Mouse (Mus musculus) retina, postnatal 7 days (tissue): ENCODE measurements at regions not wholly inside any gene's neighbourhood (a gene's known extent, or its start where the extent isn't known, plus 50 kb on each side); places are given as distances from the start of the nearest gene placed in this dataset.

ENCODE experiments used
- DNase-seq: peaks from one replicate; pipeline ENCODE4 v3.0.0-alpha.2; 2012; ENCODE audit warnings: low read depth, low spot score

- no peak for DNase-seq
Observed at GRCm38 (mm10) chr6:143536525-143537293, 369.7 kb downstream of the Etnk1 start.

GRCm38 (mm10) chr6:143547406-143547903 lies 380.4 kb downstream of the Etnk1 start:
- DNase-seq, result no peak

GRCm38 (mm10) chr6:143554946-143555345 lies 387.9 kb downstream of the Etnk1 start:
- no peak for DNase-seq

GRCm38 (mm10) chr6:143558046-143558884 lies 391.2 kb downstream of the Etnk1 start:
- no peak for DNase-seq

GRCm38 (mm10) chr6:143559316-143559715 lies 392.3 kb downstream of the Etnk1 start:
- DNase-seq, result no peak

GRCm38 (mm10) chr6:143561316-143562088 lies 394.5 kb downstream of the Etnk1 start:
- no peak for DNase-seq

GRCm38 (mm10) chr6:143571356-143572115 lies 404.5 kb downstream of the Etnk1 start:
- DNase-seq, result no peak

GRCm38 (mm10) chr6:143579223-143579622 lies 412.2 kb downstream of the Etnk1 start:
- no peak for DNase-seq

GRCm38 (mm10) chr6:143589666-143590065 lies 422.6 kb downstream of the Etnk1 start:
- DNase-seq, result no peak

- DNase-seq, result no peak
Observed at GRCm38 (mm10) chr6:143590231-143590630, 423.2 kb downstream of the Etnk1 start.

- no peak for DNase-seq
Observed at GRCm38 (mm10) chr6:143592490-143592889, 425.5 kb downstream of the Etnk1 start.

- no peak for DNase-seq
Observed at GRCm38 (mm10) chr6:143595486-143595885, 428.5 kb downstream of the Etnk1 start.

GRCm38 (mm10) chr6:143597414-143597813 lies 430.4 kb downstream of the Etnk1 start:
- DNase-seq, result no peak

- no peak for DNase-seq
Observed at GRCm38 (mm10) chr6:143598916-143599315, 431.9 kb downstream of the Etnk1 start.

GRCm38 (mm10) chr6:143609100-143609499 lies 442.1 kb downstream of the Etnk1 start:
- peak; percentile 16 for DNase-seq

- no peak for DNase-seq
Observed at GRCm38 (mm10) chr6:143612966-143613365, 445.9 kb downstream of the Etnk1 start.

- DNase-seq, result no peak
Observed at GRCm38 (mm10) chr6:143614431-143614987, 447.5 kb downstream of the Etnk1 start.

- no peak for DNase-seq
Observed at GRCm38 (mm10) chr6:143615361-143615760, 448.3 kb downstream of the Etnk1 start.

- DNase-seq, result no peak
Observed at GRCm38 (mm10) chr6:143616386-143616785, 449.4 kb downstream of the Etnk1 start.

GRCm38 (mm10) chr6:143618558-143618957 lies 451.5 kb downstream of the Etnk1 start:
- no peak for DNase-seq

GRCm38 (mm10) chr6:143620583-143620982 lies 453.6 kb downstream of the Etnk1 start:
- DNase-seq, result no peak
